Mouse (Mus musculus): ENCODE data around the gene Olfr288.

GRCm38 (mm10) chr15:98214130-98214529 lies 18.8 kb upstream of the Olfr288 start:
- TF ChIP-seq CTCF (IDR thresholded peaks at IDR 0.05; ENCODE audit: borderline replicate concordance, extremely low read depth, insufficient read depth, insufficient read length) (no peak), POLR2A (IDR thresholded peaks at IDR 0.05; ENCODE audit: borderline replicate concordance, extremely low read depth, insufficient read depth, insufficient read length, poor library complexity, severe bottlenecking) (no peak)

Measured in brain, embryonic 14.5 days (tissue).